Mouse (Mus musculus) C2C12 (cell line): ENCODE results near the gene Ssb.

Experiments
- CTCF ChIP-seq: IDR thresholded peaks from one replicate; pipeline ENCODE4 v1.5.1; 2011; ENCODE audit not compliant: control insufficient read depth, insufficient read depth, insufficient read length
- MYOG ChIP-seq: IDR thresholded peaks from one replicate; pipeline ENCODE4 v1.6.1; 2011; ENCODE audit not compliant: control insufficient read depth, insufficient read length; ENCODE audit errors: extremely low read depth
- USF1 ChIP-seq: IDR thresholded peaks from one replicate; pipeline ENCODE4 v1.6.1; 2011; ENCODE audit warnings: low read depth, mild to moderate bottlenecking, control low read depth, moderate library complexity

GRCm38 (mm10) chr2:69818350-69819085 is 42.8 kb upstream of the Ssb start:
- no peak for TF ChIP-seq CTCF
- no peak for TF ChIP-seq MYOG
- TF ChIP-seq USF1 = no peak
